Mouse (Mus musculus): Measurements from ENCODE around the gene Zc3h6. TPM values are rescaled to one million over a fixed set of nuclear protein-coding genes. Genes with fewer than 3 reads are reported as not detected.

Gene Zc3h6
- polyA plus RNA-seq (2015; fragmentation: Illumina TruSeq; extraction: RNeasy Lipid Tissue Mini Kit (QIAGEN cat#74804); ENCODE audit: insufficient read depth, low replicate concordance) = 11.0 TPM

DNA sequence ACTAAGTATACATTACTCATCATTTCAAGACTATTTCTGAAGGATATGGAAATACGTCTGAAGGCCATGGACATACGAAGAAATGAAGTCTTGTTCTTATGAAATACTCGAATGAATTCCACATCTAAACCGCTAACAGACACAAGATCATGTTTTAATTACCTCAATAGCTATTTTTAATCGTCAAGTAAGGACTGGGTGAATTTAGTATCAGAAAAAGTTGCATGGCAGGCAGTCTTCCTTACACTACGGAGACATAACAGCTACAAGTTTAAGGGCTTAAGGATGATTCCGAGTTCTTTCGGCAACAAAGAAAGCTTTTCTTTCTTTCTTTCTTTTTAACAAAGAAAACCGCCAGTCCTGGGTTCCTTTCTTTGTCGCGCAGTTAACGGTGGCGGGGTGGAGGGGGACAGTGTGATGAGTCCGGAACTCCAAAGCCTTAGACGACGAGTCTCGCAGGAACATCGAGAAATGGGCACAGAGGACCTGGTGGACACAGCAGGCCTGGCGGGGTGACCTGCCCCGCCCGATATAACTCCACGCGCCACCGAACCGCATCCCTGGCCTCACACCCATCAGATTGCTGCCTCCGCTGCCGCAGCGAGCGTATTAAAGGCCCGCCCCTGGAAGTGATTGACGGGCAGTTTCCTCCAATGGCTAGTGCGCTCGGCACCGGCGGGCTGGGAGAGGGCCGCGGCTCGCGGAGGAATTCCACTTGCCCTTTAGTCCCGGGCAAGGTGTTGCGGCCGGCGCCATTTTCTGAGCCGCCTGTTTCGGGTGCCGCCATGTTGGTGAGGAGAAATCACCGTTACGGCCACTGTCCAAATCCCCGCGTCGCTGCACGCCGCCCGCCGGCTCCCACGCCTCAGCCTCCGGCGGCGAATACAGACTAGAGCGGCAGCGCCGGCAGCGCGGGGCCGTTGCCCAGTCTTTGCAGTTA lies at the start of gene Zc3h6:
TSS of gene Zc3h6 (plus strand) at position 762 of the 940 bp plus-strand sequence.

DNA sequence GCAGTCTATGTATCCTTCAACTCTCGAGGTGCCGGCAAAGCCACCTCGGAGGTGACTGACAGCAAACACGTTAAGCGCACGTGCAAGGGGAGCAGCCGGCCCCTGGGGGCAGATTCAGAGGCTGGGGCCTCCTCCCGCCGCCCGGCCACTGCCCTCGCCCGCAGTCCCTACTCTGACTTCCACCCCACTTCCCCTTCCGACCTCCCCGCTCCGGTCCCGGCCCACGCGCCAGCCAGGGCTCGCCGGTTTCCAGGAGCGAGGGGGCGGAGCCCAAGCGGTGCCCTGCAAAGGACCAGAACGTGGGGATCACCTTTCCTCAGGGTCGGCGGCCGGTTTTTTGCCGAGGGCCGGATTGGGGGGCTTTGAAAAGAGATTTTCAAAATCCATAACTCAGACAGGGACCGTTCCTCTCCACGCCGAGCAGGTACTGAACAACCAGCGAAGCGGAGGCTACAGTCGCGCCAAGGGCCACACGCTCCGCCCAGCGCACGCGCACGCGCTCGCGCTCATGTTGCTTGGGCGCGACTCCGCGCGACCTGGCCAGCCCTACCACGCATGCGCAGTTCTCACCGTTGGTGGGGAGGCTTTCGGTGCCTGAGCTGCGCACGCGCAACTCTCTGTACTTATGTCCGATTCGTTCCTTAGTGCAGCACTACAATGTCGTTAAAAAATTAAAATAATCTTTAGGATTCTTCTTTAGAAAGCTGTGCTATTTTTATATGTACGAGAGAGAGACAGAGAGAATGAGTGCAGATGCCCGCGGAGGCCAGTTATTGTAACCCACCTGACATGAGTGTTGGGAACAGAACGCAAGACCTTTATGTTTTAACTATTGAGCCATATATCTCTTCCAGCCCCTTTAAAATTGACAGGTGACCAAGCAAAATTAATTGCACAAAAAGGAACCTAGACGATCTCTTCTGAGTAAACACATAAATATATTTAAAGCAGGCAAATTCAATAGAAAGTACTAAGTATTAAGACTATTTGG lies 23.4 kb upstream of the Zc3h6 start, which contains the start of gene Zc3h8:
TSS of gene Zc3h8 (minus strand) at position 540 of the 991 bp plus-strand sequence.

DNA sequence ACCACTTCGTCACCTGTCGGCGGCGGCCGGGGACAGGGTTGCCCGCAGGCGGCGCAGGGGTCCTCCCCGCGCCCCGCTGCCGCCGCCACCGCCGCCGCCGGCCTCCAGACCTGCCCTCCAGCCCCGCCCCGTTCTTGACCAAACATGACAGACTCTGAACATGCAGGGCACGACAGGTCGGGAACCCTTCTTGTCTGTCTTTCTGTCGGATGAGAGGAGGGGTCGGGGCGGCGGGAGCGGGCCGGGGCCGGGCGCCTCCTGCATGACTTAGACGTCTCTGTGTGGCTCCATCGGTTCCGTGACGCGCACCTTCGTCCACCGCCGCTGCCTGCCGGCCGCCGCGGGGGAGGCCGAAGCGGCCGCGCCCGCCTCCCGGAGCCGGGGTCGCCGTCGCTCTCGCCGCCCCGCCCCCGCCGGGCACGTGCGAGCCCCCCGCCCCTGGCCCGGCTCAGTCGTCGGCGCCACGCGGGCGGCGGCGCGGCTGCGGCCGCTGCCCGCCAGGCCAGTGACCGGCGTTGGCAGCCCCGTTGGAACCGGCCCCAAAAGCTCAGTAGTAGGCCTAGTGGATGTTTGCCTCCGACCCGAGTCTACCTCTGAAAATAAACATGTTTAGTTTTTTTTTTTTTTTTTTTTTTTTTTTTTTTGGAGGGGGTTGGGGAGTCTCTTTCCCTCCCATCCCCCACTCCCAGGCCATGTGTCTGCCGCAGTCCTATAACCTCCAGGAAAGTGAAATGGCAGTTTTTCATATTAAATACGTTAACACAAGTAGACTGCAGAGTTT lies 649 bp downstream of the Zc3h6 start, which contains the start of gene Gm10762:
TSS of gene Gm10762 (minus strand) at position 65 of the 781 bp plus-strand sequence.

DNA sequence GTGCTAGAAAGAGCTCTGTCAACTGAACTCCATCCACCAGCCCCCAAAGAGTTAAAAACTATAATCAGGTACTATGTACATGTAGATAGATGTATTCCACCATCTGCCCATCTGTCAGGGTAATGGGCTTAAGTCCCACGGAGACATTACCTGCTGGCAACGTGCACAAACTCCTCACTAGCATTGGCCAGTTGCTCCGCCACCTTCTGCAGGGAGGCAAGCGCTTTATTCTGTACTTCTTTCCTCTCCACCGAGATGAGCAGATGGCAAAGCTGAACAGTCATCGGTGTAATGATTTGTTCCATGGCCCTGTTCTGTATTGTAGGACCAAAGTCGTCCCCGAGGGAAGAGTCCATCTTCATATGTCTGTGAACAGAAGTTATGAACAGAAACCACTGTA lies 80.6 kb downstream of the Zc3h6 start, which contains the start of gene Vinac1:
TSS of gene Vinac1 (minus strand) at position 362 of the 400 bp plus-strand sequence.

DNA sequence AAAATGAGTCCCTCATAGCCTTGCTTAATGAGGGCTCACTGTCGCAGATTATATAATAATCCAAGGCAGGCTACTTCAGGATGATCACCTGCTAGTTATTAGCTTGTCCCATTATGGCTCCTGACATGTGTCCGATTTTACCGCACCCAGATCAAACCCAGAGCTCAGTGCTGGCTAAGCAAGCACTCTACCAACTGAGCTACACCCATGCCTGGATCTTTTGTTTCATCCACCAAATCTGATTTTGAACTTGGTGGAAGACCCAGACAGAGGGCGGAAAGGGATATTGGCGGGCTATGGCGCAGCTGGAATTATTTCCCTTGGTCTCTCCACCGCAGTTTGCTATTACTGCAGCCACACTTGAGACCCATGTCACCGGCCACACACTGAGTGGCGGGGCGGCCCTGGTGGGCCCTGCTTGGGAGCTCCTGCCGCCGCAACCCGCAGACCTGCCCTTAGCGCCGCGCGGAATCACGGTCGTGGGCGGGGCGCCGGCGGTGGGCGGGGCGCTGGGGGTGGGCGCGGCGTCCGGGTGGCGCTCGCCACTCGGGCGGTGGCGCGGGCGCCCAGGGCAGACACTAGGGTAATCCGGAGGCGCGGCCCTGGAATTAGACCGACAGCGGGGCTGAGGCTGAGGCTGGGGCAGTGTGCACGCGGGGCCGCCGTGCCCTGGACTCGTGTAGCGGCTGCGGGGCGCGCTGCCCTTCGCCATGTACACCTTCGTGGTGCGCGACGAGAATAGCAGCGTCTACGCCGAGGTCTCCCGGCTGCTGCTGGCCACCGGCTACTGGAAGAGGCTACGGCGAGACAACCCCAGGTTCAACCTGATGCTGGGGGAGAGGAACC lies 98.5 kb downstream of the Zc3h6 start, which contains the start of gene Ttl:
TSS of gene Ttl (plus strand) at position 506 of the 846 bp plus-strand sequence.

Other genes starting within 250 kb of the Zc3h6 start
- 49.8 TPM for gene Tmem87b, start 149.3 kb upstream of the Zc3h6 start, polyA plus RNA-seq (2015; fragmentation: Illumina TruSeq; extraction: RNeasy Lipid Tissue Mini Kit (QIAGEN cat#74804); ENCODE audit: insufficient read depth, low replicate concordance)
- 0.21 TPM for gene Fbln7, start 104.4 kb upstream of the Zc3h6 start, polyA plus RNA-seq (2015; fragmentation: Illumina TruSeq; extraction: RNeasy Lipid Tissue Mini Kit (QIAGEN cat#74804); ENCODE audit: insufficient read depth, low replicate concordance)
- 11.8 TPM for gene Zc3h8, start 23.3 kb upstream of the Zc3h6 start, polyA plus RNA-seq (2015; fragmentation: Illumina TruSeq; extraction: RNeasy Lipid Tissue Mini Kit (QIAGEN cat#74804); ENCODE audit: insufficient read depth, low replicate concordance)
- 2.3 TPM for gene Gm10762, start 323 bp downstream of the Zc3h6 start, polyA plus RNA-seq (2015; fragmentation: Illumina TruSeq; extraction: RNeasy Lipid Tissue Mini Kit (QIAGEN cat#74804); ENCODE audit: insufficient read depth, low replicate concordance)
- gene Vinac1, start 80.8 kb downstream of the Zc3h6 start, polyA plus RNA-seq (2015; fragmentation: Illumina TruSeq; extraction: RNeasy Lipid Tissue Mini Kit (QIAGEN cat#74804); ENCODE audit: insufficient read depth, low replicate concordance) = not detected
- gene Ttl, start 98.5 kb downstream of the Zc3h6 start, polyA plus RNA-seq (2015; fragmentation: Illumina TruSeq; extraction: RNeasy Lipid Tissue Mini Kit (QIAGEN cat#74804); ENCODE audit: insufficient read depth, low replicate concordance) = 4.3 TPM
- gene Polr1b, start 133.6 kb downstream of the Zc3h6 start, polyA plus RNA-seq (2015; fragmentation: Illumina TruSeq; extraction: RNeasy Lipid Tissue Mini Kit (QIAGEN cat#74804); ENCODE audit: insufficient read depth, low replicate concordance) = 25.6 TPM
- 11.9 TPM for gene Chchd5, start 162.3 kb downstream of the Zc3h6 start, polyA plus RNA-seq (2015; fragmentation: Illumina TruSeq; extraction: RNeasy Lipid Tissue Mini Kit (QIAGEN cat#74804); ENCODE audit: insufficient read depth, low replicate concordance)
- 145 TPM for gene Slc20a1, start 231.4 kb downstream of the Zc3h6 start, polyA plus RNA-seq (2015; fragmentation: Illumina TruSeq; extraction: RNeasy Lipid Tissue Mini Kit (QIAGEN cat#74804); ENCODE audit: insufficient read depth, low replicate concordance)